Mouse (Mus musculus) effector memory CD4-positive, alpha-beta T cell, adult 5 months (primary cell): ENCODE data around the gene Foxo3. TPM values are rescaled to one million over a fixed set of nuclear protein-coding genes. Genes with fewer than 3 reads are reported as not detected.

Experiments used
- polyA plus RNA-seq: library from polyadenylated mRNA; unstranded; fragments of 100-300 nt; shearing (Covaris generic); gene quantifications from one replicate; pipeline ENCODE4 v1.2.1, GENCODE M21; 2017

Foxo3 gene
- 13.4 TPM for polyA plus RNA-seq

GRCm38 (mm10) chr10:42276507-42277345, at the start of gene Foxo3:
Gene Foxo3, minus strand, starts transcription at chr10:42276755.

Other genes starting within 250 kb of the Foxo3 start
- gene Afg1l, start 201.8 kb upstream of the Foxo3 start, polyA plus RNA-seq = 6.5 TPM
- gene Snx3, start 225.3 kb upstream of the Foxo3 start, polyA plus RNA-seq = 278 TPM